Mouse (Mus musculus): Measurements from ENCODE around the gene Ush1g.

GRCm38 (mm10) chr11:115279726-115280125 lies 42.1 kb downstream of the Ush1g start:
- no peak for TF ChIP-seq MYOD1 (IDR thresholded peaks at IDR 0.05; ENCODE audit: control insufficient read depth in 1 of 3, insufficient read length in 2 of 3, low read depth in 2 of 3)
- no peak for TF ChIP-seq USF1 (IDR thresholded peaks at IDR 0.05; ENCODE audit: low read depth)
- no peak for TF ChIP-seq POLR2A (IDR thresholded peaks at IDR 0.05; ENCODE audit: insufficient read length, low read depth)
- no peak for TF ChIP-seq TCF12 (IDR thresholded peaks at IDR 0.05; ENCODE audit: insufficient read depth, poor library complexity, severe bottlenecking)
